Mouse (Mus musculus): ENCODE results near the gene Gm4353.

The Gm4353 gene

DNA sequence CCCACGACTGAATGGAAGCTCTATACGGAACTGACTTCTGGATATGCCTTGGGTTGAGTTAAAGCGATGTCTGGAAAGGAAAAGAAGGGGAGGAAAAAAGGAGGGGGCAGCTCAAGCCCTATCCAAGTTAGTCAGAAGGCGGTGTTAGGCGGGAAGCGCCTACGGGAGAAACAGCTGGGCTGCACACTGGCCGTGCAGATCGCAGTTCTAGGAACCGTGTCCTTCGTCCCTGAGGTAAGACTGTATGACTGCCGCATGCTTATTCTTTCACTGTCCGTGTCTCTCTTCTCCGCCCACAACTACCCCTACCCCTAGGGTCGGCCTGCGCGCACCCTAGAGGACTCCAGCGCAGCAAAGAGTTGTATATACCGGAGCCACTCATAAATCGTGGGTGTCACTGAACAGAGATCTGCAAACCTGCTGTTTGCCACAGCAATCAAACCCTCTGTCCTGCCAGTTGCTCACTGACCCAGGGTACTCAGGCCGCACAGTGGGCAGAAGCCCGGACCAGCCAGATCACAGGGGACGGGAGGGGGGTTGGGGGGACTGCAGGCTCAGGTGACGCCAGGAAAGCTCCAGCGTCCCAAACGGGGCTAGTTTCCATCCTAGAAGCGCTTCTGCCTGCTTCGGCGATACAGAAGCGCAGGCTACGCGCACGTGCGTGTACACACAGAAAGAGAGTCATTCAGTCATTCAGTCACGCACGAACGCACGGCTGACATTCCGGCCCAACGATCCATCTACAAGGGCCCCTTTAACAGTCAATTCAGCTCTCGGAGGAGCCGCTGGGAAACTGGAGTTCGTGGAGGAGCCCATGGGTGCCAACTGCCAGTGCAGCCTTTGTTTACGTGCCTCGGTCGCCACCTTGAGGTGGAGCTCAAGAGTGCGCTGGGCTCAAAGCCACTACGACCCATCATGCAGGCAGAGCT is 44.6 kb downstream of the Gm4353 start:
- DNase-seq = peak; percentile 89

DNA sequence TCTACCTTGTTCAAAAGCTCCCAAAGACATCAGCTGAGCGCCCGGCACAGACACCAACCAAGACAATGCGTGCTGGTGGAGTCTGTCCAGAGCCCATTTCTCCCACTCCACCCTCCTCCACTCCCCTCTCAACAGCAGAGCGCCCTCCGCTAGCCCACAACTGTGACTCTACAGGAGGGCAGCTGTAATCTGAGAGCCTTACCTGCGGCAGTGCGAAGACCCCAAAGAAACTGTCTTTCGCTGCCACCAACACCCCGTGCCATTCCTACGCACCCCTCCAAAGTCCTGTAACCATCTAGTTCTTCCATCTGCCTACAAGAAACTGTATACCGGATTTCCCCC is 45.3 kb downstream of the Gm4353 start, which contains the start of gene 1110004F10Rik:
Gene 1110004F10Rik (plus strand): TSS at position 202 of the 342 bp plus-strand sequence.
- peak; percentile 5 for DNase-seq

DNA sequence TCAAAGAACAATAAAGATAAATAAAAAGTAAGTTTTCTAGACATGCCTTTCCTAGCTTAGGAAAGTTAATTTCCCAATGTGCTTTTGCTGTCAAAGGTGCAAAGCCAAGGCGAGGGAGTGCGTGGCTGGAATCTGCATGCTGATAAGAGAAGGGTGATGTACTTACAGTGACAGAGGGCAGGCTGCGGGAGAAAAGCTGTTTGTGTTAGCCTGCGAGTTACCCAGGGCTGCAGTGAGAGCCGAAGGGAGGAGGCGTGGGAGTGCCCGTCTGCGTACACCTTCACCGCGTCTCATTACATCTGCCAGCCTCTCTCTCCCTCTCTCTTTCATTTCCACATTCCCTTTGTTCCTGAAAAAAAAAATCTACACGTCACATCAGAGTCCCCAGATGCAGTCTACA is 45.9 kb downstream of the Gm4353 start, which contains the start of gene Sox6:
Gene Sox6 (minus strand): TSS at position 286 of the 400 bp plus-strand sequence.
- DNase-seq = peak; percentile 23

DNA sequence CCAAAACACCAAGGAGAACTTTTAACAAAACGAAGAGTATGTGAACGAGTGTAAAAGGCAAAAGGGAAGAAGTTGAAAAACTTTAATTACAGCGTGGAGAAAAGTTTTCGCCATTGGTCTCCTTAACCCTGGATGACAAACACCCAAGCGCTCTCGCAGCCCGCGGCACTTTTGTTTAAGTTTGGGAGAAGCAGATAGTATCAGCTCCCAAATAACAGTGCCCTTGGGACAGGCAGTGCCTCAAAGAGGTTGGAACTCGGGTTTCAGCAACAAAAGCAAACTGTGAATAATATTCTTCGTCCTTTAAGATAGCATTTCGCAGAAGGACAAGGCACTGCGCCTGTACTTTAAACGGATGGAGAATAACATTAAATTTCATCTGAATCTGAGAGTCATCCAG is 46.4 kb downstream of the Gm4353 start:
- no peak for DNase-seq

DNA sequence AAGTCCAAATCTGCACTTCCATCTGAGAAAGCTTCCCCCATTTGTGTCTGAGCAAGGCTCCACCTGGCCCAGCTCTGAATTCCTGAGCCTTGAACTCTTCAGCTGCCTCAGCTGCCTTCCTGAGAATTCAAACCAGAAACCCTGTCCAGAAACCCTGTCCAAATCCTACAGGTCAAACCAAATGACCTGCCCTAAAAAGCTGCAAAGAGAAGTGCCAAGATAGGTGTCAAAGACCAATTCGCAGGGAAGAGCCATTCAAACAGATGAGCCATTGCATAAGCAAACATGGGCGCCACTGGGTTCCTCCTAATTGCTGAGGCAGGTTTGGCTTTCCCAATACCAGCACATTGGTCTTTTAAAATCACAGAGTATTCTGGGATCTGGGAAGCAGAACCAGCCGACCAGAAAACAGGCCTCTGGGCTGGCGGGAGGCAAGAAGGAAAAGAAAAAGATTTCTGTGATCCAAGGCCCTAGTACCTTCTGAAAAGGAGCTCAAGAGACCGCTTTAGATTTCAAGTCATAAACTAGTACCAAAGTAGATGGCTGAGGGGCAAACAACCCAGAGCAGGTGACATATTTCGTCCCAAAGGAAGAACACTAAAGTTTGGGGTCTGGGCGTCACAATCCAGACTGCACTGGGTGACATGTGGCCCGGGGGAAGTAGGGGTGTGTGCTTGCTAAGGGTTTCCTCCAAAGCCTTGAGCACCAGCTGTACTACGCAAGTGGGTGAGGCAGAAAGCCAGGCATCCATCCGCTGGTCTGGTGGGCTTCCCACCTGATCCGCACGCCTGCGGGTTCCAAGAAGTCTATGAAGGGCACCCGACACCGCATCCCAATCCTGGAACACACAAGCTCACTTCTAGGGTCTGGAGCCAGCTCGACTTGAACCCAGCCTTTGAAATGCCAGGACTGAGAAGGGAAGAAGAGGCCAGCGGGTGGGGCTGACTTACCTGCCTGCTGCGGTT is 47.6 kb downstream of the Gm4353 start:
- peak; percentile 11 for DNase-seq

DNA sequence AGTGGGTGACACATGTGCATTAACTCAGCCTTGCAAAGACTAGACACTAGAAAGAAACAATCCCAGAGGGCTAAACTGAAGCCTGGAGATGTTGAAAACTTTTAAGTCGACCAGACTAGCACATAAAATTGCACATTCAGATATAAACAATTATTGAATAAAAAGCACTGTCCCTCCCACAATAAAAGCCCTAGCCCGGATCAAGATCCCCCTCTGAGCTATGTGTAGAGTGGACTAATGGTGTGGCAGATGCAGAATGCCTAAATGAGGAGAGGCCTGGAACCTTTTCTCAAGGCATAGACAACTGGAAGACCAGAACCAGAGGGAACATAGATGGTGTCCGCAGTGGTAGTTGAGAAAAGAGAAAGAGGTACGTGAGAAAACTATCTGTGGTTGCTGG is 48.9 kb downstream of the Gm4353 start:
- no peak for DNase-seq

DNA sequence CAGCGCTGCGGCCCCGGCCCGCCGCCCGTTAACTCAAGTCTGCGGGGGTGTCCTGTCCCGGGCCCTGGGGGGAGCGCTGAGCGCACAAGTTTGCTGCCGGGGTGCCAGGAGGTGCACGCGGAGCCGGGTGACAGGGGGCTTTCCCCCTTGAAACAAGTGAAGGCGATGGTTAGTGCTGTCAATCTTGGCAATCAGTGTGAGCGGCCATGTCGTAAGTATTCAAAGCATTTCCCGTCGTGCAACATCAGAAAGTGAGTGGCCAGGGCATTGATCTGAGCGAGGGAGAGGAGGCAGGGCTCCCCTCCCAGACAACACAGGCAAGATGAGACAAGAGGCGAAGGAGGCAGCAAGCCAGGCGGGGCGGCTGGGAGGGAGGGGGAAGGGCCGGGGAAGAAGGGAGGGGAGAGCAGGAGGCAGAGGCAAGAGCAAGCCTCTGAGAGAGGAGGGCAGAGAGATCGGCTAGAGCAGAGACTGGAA is 50.1 kb downstream of the Gm4353 start:
- peak; percentile 61 for DNase-seq

DNA sequence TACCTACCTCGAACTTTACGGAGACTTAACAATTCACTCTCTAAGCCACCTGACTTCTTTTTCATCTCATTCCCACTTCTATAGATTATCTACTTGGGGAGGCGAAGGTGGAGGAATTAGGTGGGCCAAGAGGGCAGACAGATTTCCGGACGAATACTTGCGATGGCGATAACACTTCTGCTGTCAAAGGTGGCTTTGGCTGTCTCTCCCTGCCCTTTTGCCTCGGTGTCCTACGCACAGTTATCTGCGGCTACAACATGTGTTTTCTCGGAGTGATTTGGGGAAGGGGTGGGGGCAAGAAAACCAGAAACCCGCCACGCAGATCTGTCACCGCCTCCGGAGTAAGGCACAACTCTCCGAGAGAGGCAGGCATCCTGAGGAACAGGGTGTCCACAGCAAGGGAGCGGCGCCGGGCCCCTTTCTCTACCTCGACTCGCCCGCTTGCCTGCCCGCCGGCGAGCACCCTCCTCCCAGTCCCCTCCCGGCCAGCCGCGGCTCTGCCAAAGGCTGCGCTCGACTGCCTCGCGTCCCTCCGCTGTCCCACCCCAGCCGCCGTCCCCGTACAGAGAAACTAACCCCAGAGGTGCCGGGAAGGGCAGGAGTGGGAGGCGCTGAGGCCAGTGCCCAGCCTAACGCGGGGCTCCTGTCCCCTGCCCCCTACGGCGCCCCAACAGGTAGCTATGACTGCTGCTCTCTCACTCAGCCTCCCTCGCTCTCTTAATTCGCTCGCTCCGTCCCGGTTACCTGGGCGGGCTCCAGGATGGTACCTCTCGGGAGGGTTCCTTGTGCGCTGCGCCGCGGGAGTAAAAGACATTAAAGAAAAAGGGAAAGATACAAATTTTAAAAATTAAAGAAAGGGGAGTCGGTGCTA is 50.8 kb downstream of the Gm4353 start:
- DNase-seq = peak; percentile 76

Data from kidney, postnatal 10 days (tissue).